Mouse (Mus musculus): ENCODE measurements around the gene Cldn34b2. TPM values are rescaled to one million over a fixed set of nuclear protein-coding genes. Genes with fewer than 3 reads are reported as not detected.

The Cldn34b2 gene
- polyA plus RNA-seq (2015; fragmentation: Nextera tagmentation; extraction: Ambion mirVana) = not detected in 2 replicates

DNA sequence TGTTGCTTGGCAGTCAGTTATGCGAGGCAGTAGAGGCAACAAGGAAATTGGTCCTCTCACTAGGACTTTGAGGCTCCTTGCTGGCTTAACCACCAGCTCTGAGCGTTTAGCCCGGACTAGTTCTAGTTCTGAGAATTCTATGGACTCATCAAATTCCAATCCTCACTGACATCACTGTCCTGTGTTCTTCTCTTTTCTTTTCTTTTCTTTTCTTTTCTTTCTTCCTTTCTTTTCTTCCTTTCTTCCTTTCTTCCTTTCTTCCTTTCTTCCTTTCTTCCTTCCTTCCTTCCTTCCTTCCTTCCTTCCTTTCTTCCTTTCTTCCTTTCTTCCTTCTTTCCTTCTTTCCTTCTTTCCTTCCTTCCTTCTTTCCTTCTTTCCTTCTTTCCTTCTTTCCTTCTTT is at the start of gene Cldn34b2:
Gene Cldn34b2 (minus strand): TSS at position 101 of the 400 bp plus-strand sequence.

GRCm38 (mm10) chrX:155093566-155093965 is 34.6 kb downstream of the Cldn34b2 start, which contains the start of gene Magea2:
Magea2 (minus strand) TSS chrX:155093666.

GRCm38 (mm10) chrX:155089693-155090092 is 38.5 kb downstream of the Cldn34b2 start, which contains the start of gene Magea1:
Magea1 (minus strand) TSS chrX:155089793.

Other genes starting within 250 kb of the Cldn34b2 start
- not detected in 2 replicates for gene Cldn34b1, start 238.1 kb downstream of the Cldn34b2 start, polyA plus RNA-seq (2015; fragmentation: Nextera tagmentation; extraction: Ambion mirVana)
- not detected in 2 replicates for gene Magea6, start 192.4 kb downstream of the Cldn34b2 start, polyA plus RNA-seq (2015; fragmentation: Nextera tagmentation; extraction: Ambion mirVana)
- gene Magea3, start 178.9 kb downstream of the Cldn34b2 start, polyA plus RNA-seq (2015; fragmentation: Nextera tagmentation; extraction: Ambion mirVana) = not detected in 2 replicates
- gene Magea8, start 132.6 kb downstream of the Cldn34b2 start, polyA plus RNA-seq (2015; fragmentation: Nextera tagmentation; extraction: Ambion mirVana) = not detected in 2 replicates
- gene Magea5, start 65.3 kb downstream of the Cldn34b2 start, polyA plus RNA-seq (2015; fragmentation: Nextera tagmentation; extraction: Ambion mirVana) = not detected in 2 replicates
- not detected in 2 replicates for gene Magea1, start 38.6 kb downstream of the Cldn34b2 start, polyA plus RNA-seq (2015; fragmentation: Nextera tagmentation; extraction: Ambion mirVana)
- gene Magea2, start 34.7 kb downstream of the Cldn34b2 start, polyA plus RNA-seq (2015; fragmentation: Nextera tagmentation; extraction: Ambion mirVana) = not detected in 2 replicates
- 111 and 128 TPM in 2 replicates for gene Sat1, start 88.0 kb upstream of the Cldn34b2 start, polyA plus RNA-seq (2015; fragmentation: Nextera tagmentation; extraction: Ambion mirVana)
- 69.9 and 70.0 TPM in 2 replicates for gene Acot9, start 134.0 kb upstream of the Cldn34b2 start, polyA plus RNA-seq (2015; fragmentation: Nextera tagmentation; extraction: Ambion mirVana)
- gene Prdx4, start 212.3 kb upstream of the Cldn34b2 start, polyA plus RNA-seq (2015; fragmentation: Nextera tagmentation; extraction: Ambion mirVana) = 180 and 204 TPM in 2 replicates